Mouse (Mus musculus): ENCODE measurements around the gene S1pr4. TPM values are rescaled to one million over a fixed set of nuclear protein-coding genes. Genes with fewer than 3 reads are reported as not detected.

Gene S1pr4
- total RNA-seq, 2 experiments from 2014 or later, result 0.37 to 0.54 TPM

GRCm38 (mm10) chr10:81494260-81495041, 5.5 kb downstream of the S1pr4 start:
- DNase-seq (ENCODE audit: low spot score in 2 of 2), result no peak

DNA sequence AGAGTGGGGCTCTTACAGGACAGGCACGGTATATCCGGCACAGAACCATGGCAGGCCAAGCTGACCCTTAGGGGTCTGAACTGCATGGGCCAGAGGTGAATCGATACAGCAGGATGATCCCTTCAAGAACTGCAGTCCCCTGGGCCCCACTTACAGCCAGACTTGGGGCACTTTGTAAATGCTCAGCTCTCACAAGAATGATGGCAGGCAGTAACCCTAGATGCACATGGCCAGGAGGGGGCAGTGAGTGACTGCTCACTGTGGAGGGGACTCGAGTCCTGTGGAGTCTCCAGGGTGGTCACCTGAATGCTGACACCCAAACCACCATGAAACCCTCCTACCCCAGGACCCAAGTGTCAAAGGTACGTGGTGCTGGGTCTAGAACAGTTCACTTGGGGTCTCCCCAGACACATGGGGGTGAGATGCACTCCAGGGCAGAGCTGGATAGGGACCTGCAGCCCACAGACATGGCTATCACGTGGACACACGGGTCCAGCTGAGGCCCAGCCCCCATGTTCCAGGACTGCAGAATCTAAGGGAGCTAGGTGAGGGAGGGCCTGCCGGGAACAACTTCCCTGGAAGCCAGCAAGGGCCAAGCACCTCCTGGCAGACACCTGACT, 6.2 kb downstream of the S1pr4 start:
- DNase-seq (ENCODE audit: low spot score in 2 of 2), result no peak

- no peak for DNase-seq (ENCODE audit: low spot score in 2 of 2)
These were observed 7.2 kb downstream of the S1pr4 start for GRCm38 (mm10) chr10:81492606-81493240.

GRCm38 (mm10) chr10:81491018-81491417, 8.9 kb downstream of the S1pr4 start:
- no peak for DNase-seq (ENCODE audit: low spot score in 2 of 2)

- DNase-seq (ENCODE audit: low spot score in 2 of 2), result no peak
These were observed 10.0 kb downstream of the S1pr4 start for GRCm38 (mm10) chr10:81489941-81490340.

GRCm38 (mm10) chr10:81488081-81488480, 11.9 kb downstream of the S1pr4 start:
- no peak for DNase-seq (ENCODE audit: low spot score in 2 of 2)

DNA sequence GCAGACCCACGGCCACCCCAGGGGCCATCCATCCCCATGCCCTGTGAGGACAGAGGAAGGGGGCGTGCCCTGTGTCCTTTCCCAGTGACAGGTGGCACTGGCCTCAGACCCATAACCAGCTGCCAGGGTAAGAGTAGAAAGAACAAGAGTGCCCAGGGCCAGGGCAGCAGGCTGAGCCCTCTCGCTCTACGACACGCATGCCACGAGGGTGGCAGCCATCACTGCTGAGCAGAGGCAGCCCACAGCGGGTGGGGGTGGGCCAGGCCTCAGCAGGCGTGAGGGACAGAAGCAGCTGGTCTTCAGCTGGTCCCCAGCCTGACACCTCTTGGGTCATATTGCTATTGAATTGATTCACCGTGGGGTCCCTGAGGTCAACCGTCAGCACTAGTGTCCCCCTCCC, 13.4 kb downstream of the S1pr4 start:
- DNase-seq (ENCODE audit: low spot score in 2 of 2), result no peak

DNA sequence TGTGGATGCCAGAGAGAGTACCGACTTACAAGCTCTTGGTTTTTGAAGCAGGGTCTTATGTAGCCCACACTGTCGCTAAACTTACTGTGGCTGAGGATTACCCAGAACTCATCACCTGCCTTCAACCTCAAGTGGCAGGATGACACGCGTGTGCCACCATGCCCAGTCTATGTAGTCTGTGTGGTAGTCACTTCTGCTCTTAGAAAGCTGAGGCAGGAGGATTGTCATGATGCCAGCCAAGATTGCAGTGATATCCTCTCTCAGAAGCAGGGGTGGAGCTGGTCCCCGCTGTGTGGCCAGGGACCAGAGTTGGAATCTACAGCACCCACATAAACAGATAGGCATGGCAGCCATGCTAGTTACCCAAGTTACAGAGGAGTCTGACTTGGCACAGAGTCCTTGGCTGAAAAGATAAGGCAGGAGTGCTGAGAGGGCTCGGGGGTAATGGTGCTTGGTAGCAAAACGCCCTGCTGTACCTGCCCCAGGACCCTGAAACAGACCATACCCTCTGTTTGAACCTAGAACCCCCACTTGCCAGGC, 14.4 kb downstream of the S1pr4 start:
- DNase-seq (ENCODE audit: low spot score in 2 of 2), result no peak

DNA sequence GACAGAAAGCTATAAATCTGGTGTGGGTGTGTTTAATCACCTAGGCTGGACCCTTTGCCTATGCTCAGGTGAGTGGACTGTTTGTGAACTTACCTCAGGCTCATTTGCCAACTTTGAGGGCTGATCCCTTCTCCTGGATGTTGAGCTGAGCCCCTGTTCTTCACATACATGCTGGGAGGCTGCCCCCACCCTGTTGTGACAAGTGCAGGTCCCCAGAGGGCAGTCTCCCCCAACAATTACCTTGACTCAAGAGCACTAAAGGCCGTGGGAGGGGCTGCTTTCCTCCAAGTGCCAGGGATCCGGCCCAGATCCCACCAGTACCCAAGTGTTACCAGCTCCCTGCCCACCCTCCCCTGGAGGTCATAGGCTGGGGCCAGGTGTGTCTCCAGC, 14.9 kb downstream of the S1pr4 start:
- DNase-seq (ENCODE audit: low spot score in 2 of 2), result no peak

GRCm38 (mm10) chr10:81484441-81485059, 15.4 kb downstream of the S1pr4 start:
- no peak for DNase-seq (ENCODE audit: low spot score in 2 of 2)

DNA sequence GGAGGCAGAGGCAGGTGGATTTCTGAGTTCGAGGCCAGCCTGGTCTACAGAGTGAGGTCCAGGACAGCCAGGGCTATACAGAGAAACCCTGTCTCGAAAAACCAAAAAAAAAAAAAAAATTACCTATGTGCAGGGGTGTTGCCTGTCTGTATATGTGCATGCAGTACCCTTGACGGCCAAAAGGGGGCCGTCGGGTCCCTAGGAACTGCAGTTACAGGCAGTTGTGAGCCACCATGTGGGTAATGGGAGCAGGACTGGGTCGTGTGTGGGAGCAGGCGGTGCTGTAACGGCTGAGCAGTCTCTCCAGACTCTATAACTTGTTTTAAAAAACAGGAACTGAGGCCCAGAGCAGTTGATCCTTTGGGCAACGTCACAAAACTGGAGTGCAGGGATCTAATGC, 15.9 kb downstream of the S1pr4 start:
- DNase-seq (ENCODE audit: low spot score in 2 of 2), result no peak

DNA sequence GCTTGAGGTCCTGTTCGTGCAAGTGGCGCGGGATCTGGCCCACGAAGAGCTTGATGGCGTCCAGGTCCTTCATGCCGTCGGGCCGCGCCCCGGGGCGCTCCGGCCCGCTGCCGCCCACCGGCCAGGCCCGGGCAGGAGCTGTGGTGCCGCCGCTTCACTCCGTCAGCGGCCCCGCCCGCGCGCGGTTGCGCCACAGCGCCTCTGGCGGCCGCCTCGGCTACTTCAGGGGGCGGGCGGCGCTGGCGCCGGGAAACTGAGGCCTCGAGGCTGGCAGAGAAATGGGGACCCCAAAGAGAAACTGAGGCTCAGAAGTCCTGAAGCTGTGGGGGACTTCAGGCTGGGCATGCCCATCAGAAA, 17.4 kb downstream of the S1pr4 start, which contains the start of gene Celf5:
Gene Celf5 (minus strand): TSS at position 177 of the 357 bp plus-strand sequence.
- peak in 1 of 2 experiments; percentile 44 for DNase-seq (ENCODE audit: low spot score in 2 of 2)

- no peak for DNase-seq (ENCODE audit: low spot score in 2 of 2)
These were observed 18.1 kb downstream of the S1pr4 start for GRCm38 (mm10) chr10:81481605-81482532.

DNA sequence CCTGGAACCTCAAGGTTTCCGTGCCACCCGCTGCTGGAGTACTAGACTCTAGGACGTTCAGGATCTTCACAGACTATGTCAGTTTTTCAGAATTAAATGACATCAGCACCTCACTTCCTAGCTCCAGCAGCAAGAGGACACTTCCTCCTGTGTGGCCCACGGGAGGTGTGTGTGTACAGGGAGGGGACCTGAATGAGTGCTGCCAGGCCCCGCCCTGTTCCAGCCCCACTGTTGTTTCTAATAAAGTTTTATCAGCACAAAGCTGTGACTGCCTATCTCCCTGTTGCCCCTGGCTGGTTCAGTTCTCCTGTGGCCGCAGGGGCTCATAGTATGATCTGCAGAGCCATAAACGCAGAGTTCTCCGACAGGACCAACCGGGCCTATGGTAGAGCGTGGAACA, 25.5 kb downstream of the S1pr4 start:
- no peak for DNase-seq (ENCODE audit: low spot score in 2 of 2)

DNA sequence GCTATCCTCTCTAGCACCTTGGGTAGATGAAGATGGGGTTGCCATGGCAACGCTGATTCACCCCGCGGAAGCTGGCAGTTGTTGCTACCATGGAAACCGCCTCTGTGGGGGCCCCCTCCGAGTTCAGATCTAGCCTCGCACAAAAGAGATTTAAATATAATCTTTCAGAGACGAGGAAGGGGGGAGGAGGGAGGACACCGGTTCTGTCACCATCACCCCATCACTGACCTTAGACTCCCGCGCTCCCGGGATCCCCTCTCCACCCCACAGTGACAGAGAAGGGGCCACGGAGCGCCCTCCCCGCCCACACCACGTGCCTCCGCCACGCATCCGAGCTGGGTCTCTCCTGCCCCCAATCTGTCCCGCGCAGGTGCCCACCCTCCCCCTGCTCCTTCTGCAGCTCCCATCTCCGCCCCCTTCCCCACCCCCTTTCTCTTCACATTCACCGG, 26.9 kb downstream of the S1pr4 start:
- DNase-seq (ENCODE audit: low spot score in 2 of 2), result no peak

GRCm38 (mm10) chr10:81472403-81473002, 27.4 kb downstream of the S1pr4 start:
- DNase-seq (ENCODE audit: low spot score in 2 of 2), result no peak

DNA sequence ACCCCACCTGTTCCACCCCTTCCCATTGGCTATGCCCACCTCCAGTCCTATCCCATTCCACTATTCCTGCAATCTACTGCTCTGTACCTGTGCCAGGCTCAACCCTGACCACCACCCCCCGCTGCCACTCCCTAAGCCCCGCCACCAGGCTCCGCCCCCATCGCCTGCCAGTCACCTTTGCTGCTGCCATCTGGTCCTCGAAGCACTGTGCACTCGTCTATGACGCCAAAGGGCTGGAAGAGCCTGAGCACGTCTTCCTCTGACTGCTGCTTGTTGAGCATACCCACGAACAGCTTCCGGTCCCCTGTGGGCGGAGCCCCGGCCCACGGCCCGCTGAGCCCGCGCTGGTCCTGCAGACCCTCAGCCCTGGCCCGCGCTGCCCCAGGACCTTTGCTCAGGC, 29.5 kb downstream of the S1pr4 start:
- DNase-seq (ENCODE audit: low spot score in 2 of 2), result no peak

DNA sequence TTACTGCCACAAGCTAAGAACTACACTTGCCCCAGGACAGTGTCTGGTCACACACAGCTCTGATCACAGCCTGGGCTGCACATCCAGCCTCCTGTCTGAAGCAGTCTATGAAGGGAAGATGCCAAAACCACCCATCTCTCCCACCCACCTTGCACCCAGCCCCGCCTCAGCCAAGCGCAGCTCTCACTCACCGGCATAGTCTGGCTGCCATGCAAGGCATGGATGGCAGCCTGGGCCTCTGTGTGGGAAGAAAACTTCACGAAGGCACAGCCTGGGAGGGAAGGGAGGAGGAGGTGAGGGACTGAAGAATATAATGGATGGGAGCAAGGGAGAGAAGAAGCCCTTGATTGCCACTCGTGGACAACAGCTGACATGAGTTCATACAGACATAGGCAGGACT, 30.7 kb downstream of the S1pr4 start:
- peak in 1 of 2 experiments; percentile 15 for DNase-seq (ENCODE audit: low spot score in 2 of 2)

GRCm38 (mm10) chr10:81467670-81468235, 32.2 kb downstream of the S1pr4 start:
- peak in 1 of 2 experiments; percentile 13 for DNase-seq (ENCODE audit: low spot score in 2 of 2)

DNA sequence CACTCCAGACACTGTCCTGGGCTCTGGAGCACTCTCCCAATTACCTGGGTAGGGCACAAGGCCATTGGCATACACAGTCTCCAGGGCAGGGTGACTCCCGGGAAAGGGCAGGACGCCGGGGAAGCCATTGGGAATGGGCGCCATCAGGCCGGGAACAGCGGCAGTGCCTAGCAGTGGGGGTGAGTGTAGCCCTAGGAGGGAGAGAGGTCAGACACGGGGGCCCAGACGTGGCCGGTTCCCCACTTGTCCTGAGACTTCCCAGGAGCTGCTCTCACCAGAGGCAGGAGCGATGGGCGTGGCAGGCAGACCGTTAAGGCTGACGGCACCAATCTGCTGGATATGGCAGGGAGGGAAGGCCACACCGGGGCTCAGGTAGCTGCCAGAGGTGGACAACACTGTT, 33.1 kb downstream of the S1pr4 start:
- no peak for DNase-seq (ENCODE audit: low spot score in 2 of 2)

All from gastrocnemius, postnatal 4 days (tissue).